Mouse (Mus musculus) liver, embryonic 15.5 days (tissue): ENCODE measurements at regions not wholly inside any gene's neighbourhood (a gene's known extent, or its start where the extent isn't known, plus 50 kb on each side); places are given as distances from the start of the nearest gene placed in this dataset.
"Not testable (repeated sequence)": the region's sequence is repeated elsewhere in the genome, so short reads cannot be mapped to it uniquely, and the experiment has no call there.

Experiments used
- ATAC-seq: fragments of 200-750 bp; cut with Nextera tagmentation; 2 replicates; pipeline ENCODE4 v1.8.0; 2017; ENCODE audit warnings: moderate number of reproducible peaks, mild to moderate bottlenecking, moderate library complexity; ENCODE audit not compliant: insufficient read depth
- H3K27ac ChIP-seq: fragments of 300-500 bp; sonication (generic); replicated peaks from 2 replicates; pipeline ENCODE4 v1.5.1; 2015; ENCODE audit warnings: mild to moderate bottlenecking, inconsistent platforms
- H3K27me3 ChIP-seq: fragments of 300-500 bp; sonication (generic); 2 replicates; pipeline ENCODE4 v1.6.1; 2015; ENCODE audit warnings: mild to moderate bottlenecking, inconsistent platforms
- H3K36me3 ChIP-seq: fragments of 300-500 bp; sonication (generic); replicated peaks from 2 replicates; pipeline ENCODE4 v1.6.1; 2015; ENCODE audit warnings: moderate library complexity, mild to moderate bottlenecking, inconsistent platforms
- H3K4me1 ChIP-seq: fragments of 300-500 bp; sonication (generic); replicated peaks from 2 replicates; pipeline ENCODE4 v1.6.1; 2015; ENCODE audit warnings: inconsistent platforms
- H3K4me2 ChIP-seq: fragments of 300-500 bp; sonication (generic); 2 replicates; pipeline ENCODE4 v1.6.1; 2015; ENCODE audit warnings: moderate library complexity, mild to moderate bottlenecking, inconsistent platforms
- H3K4me3 ChIP-seq: fragments of 300-500 bp; sonication (generic); replicated peaks from 2 replicates; pipeline ENCODE4 v1.5.1; 2015; ENCODE audit warnings: mild to moderate bottlenecking, inconsistent platforms
- H3K9ac ChIP-seq: fragments of 300-500 bp; sonication (generic); 2 replicates; pipeline ENCODE4 v1.6.1; 2015; ENCODE audit warnings: moderate library complexity, mild to moderate bottlenecking, inconsistent platforms
- H3K9me3 ChIP-seq: fragments of 300-500 bp; sonication (generic); replicated peaks from 2 replicates; pipeline ENCODE4 v1.6.1; 2016; ENCODE audit warnings: inconsistent platforms
- WGBS: fragments of 180-500 bp; shearing (Covaris S2); methylation state at CpG from one replicate; pipeline ENCODE4 v1.1.7; 2015; ENCODE audit warnings: mixed read lengths; ENCODE audit not compliant: insufficient replicate concordance; 5-methylcytosine and 5-hydroxymethylcytosine counted together

GRCm38 (mm10) chr4:55648376-55648775 is 116.1 kb upstream of the Klf4 start:
- no peaks in the 10 kb centered on the region for H3K4me1 ChIP-seq
- H3K9ac ChIP-seq = no peak overlapping the region
- 58% methylated on average over 7 of the region's 7 CpGs for WGBS
- H3K27me3 ChIP-seq = peaks cover 73% of the 10 kb centered on the region
- H3K27ac ChIP-seq = no peak overlapping the region
- no peak for ATAC-seq
- no peak overlapping the region for H3K4me2 ChIP-seq
- no peaks in the 10 kb centered on the region for H3K36me3 ChIP-seq
- H3K4me3 ChIP-seq = no peak overlapping the region
- H3K9me3 ChIP-seq = no peaks in the 10 kb centered on the region

DNA sequence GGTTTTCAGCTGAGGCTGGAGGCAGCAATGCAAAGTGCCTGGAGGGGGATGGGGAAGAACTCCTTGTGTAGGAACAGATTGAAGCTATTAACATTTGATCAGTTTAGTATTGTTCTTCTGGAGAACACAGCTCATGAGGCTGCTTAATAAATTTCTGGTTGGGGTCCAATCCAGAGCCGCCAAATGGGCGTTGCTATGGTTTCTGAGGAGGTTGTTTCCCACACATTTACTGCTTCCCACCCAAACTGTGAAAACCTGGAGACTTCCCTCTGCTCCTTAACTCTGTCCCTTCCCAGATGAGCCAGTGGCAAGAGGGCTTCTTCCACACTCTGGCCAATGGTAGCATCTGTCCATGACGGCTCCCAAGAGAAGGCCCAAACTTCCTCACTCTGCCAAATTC is 113.2 kb upstream of the Klf4 start:
- H3K9me3 ChIP-seq = no peaks in the 10 kb centered on the region
- H3K27me3 ChIP-seq = peaks cover 44% of the 10 kb centered on the region
- no peak for ATAC-seq
- no peak overlapping the region for H3K4me2 ChIP-seq
- H3K4me3 ChIP-seq = no peak overlapping the region
- H3K4me1 ChIP-seq = no peaks in the 10 kb centered on the region
- no peak overlapping the region for H3K27ac ChIP-seq
- no peaks in the 10 kb centered on the region for H3K36me3 ChIP-seq
- H3K9ac ChIP-seq = no peak overlapping the region
- 78% methylated on average over 3 of the region's 3 CpGs for WGBS

DNA sequence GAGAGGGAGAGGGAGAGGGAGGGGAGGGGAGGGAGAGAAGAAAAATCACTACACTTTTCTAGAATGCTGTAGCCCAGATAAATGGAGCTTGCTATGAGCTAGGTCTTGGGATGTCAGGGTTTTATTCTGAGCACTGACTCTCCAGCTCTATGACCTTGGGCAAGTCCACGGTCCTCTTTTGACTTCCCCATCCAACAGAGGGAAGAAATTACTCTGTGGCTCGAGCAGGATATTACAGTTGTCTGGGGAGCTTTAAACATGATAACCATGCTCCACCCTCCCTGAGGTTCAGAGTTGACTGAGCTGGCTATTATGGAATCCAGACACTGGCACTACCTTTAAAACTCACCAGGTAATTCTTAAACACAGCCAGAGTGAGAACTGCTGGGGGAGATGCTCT is 112.6 kb upstream of the Klf4 start:
- ATAC-seq = no peak
- Histone ChIP-seq H3K4me3 (no peak overlapping the region), H3K9ac (no peak overlapping the region), H3K27ac (no peak overlapping the region), H3K9me3 (no peaks in the 10 kb centered on the region), H3K4me1 (no peaks in the 10 kb centered on the region), H3K27me3 (peaks cover 39% of the 10 kb centered on the region), H3K36me3 (no peaks in the 10 kb centered on the region), H3K4me2 (no peak overlapping the region)
- 26% methylated on average over 2 of the region's 2 CpGs for WGBS

DNA sequence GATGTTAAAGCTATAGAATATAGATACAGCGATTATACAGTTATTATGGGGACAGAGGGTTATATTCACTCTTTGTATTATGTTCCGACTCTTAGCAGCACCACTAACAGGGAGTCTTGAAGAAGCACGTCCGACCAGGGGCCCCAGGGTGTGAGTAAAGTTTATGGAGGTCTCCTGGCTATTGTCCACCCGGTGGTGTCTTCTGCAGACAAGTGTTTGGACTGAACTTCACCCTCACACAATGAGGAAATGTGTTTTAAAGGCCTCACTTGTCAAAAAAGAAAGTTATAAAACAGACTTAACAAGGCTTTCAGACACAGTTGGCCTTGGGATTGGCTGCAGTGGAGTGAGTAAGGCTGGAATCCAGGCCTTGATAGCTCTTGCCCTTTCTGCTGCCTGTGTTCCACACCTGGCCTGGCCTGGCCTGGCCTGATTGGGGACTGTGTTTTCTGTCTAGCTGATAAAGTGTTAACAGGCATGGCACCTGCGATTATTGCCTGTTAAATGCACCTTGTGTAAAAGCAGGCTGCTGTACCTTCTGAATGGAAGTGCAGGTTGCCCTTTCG is 102.8 kb upstream of the Klf4 start:
- Histone ChIP-seq H3K36me3 (no peaks in the 10 kb centered on the region), H3K4me1 (no peaks in the 10 kb centered on the region), H3K27me3 (peaks cover 7% of the 10 kb centered on the region; the same call in 1 of the 2 replicates), H3K27ac (no peak overlapping the region), H3K9me3 (no peaks in the 10 kb centered on the region), H3K9ac (no peak overlapping the region), H3K4me2 (no peak overlapping the region), H3K4me3 (no peak overlapping the region)
- WGBS = 56% methylated on average over 7 of the region's 7 CpGs
- no peak for ATAC-seq

- no peak overlapping the region for H3K4me3 ChIP-seq
Observed at GRCm38 (mm10) chr4:55631157-55631556, 98.9 kb upstream of the Klf4 start.

GRCm38 (mm10) chr4:55630215-55630614 is 97.9 kb upstream of the Klf4 start:
- not testable (repeated sequence) for H3K27me3 ChIP-seq, H3K4me3 ChIP-seq, H3K4me2 ChIP-seq, H3K4me1 ChIP-seq, H3K9ac ChIP-seq, H3K36me3 ChIP-seq, H3K9me3 ChIP-seq, H3K27ac ChIP-seq, ATAC-seq
- WGBS = 55% methylated on average over 4 of the region's 4 CpGs

More at GRCm38 (mm10) chr4:55631157-55631556, 98.9 kb upstream of the Klf4 start:
- Histone ChIP-seq H3K4me2 (no peak overlapping the region), H3K9me3 (no peaks in the 10 kb centered on the region), H3K9ac (no peak overlapping the region), H3K27ac (no peak overlapping the region), H3K36me3 (no peaks in the 10 kb centered on the region), H3K27me3 (no peaks in the 10 kb centered on the region), H3K4me1 (no peaks in the 10 kb centered on the region)
- ATAC-seq = no peak
- 57% methylated on average over 1 of the region's 1 CpGs for WGBS

DNA sequence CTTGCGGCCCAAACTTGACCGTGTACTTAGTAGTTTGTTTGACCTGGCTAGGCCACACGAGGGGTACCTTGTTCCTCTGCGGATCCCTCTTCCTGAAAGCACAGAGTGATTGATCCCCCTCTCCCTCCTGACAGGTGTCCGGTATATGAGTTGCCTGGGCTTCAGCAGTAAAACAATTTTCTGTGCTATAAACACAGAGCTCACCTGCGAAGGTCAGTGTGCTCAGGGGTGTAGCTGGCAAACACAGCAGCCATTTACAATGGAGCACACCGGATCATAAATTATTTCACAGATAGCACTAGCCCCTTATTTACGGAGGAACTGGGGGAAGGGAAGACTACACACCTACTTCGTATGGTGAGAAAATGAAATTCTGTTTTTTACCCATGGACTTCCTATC is 92.5 kb upstream of the Klf4 start:
- Histone ChIP-seq H3K9ac (no peak overlapping the region), H3K4me2 (no peak overlapping the region), H3K4me1 (no peaks in the 10 kb centered on the region), H3K27me3 (no peaks in the 10 kb centered on the region), H3K9me3 (no peaks in the 10 kb centered on the region), H3K27ac (no peak overlapping the region), H3K36me3 (no peaks in the 10 kb centered on the region), H3K4me3 (no peak overlapping the region)
- 71% methylated on average over 9 of the region's 9 CpGs for WGBS
- ATAC-seq = no peak

GRCm38 (mm10) chr4:55623151-55623760 is 91.0 kb upstream of the Klf4 start:
- Histone ChIP-seq H3K27ac (no peak overlapping the region), H3K4me1 (no peaks in the 10 kb centered on the region), H3K9me3 (no peaks in the 10 kb centered on the region), H3K27me3 (no peaks in the 10 kb centered on the region), H3K4me3 (no peak overlapping the region), H3K4me2 (no peak overlapping the region), H3K36me3 (no peaks in the 10 kb centered on the region), H3K9ac (no peak overlapping the region)
- 19% methylated on average over 4 of the region's 4 CpGs for WGBS
- ATAC-seq = 0 out of 2 replicates have a peak, but pooled peaks have one; percentile 31

GRCm38 (mm10) chr4:55622651-55623050 is 90.4 kb upstream of the Klf4 start:
- no peaks in the 10 kb centered on the region for H3K36me3 ChIP-seq
- 46% methylated on average over 4 of the region's 4 CpGs for WGBS
- no peak overlapping the region for H3K9ac ChIP-seq
- no peak overlapping the region for H3K27ac ChIP-seq
- ATAC-seq = no peak
- H3K9me3 ChIP-seq = no peaks in the 10 kb centered on the region
- no peak overlapping the region for H3K4me3 ChIP-seq
- no peaks in the 10 kb centered on the region for H3K27me3 ChIP-seq
- no peak overlapping the region for H3K4me2 ChIP-seq
- no peaks in the 10 kb centered on the region for H3K4me1 ChIP-seq

DNA sequence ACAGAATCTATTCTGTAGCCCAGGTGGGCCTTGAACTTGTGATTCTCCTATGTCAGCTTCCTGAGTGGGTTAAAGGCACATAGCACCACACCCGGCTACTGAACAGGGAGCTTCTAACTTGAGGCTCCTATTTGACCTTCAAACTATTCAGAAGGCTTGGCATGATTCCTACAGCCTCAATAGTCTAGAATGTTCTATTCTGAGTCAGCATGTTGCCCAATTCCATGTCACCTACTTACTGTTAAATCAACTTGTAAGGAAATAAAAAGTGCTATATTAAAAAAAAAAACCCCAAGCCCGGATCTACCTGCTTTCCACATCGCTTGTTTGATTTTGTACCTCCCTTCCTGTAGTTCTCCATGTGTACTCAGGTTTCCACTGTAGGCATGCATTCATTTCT is 87.6 kb upstream of the Klf4 start:
- no peak overlapping the region for H3K9ac ChIP-seq
- no peaks in the 10 kb centered on the region for H3K27me3 ChIP-seq
- no peak overlapping the region for H3K4me3 ChIP-seq
- H3K27ac ChIP-seq = no peak overlapping the region
- H3K4me1 ChIP-seq = no peaks in the 10 kb centered on the region
- no peak for ATAC-seq
- WGBS = 49% methylated on average over 3 of the region's 3 CpGs
- H3K4me2 ChIP-seq = no peak overlapping the region
- no peaks in the 10 kb centered on the region for H3K9me3 ChIP-seq
- no peaks in the 10 kb centered on the region for H3K36me3 ChIP-seq

GRCm38 (mm10) chr4:55615808-55616207 is 83.5 kb upstream of the Klf4 start:
- no peaks in the 10 kb centered on the region for H3K4me1 ChIP-seq
- no peak overlapping the region for H3K9ac ChIP-seq
- no peaks in the 10 kb centered on the region for H3K36me3 ChIP-seq
- WGBS = 62% methylated on average over 6 of the region's 6 CpGs
- H3K4me3 ChIP-seq = no peak overlapping the region
- no peaks in the 10 kb centered on the region for H3K9me3 ChIP-seq
- ATAC-seq = no peak
- H3K27ac ChIP-seq = no peak overlapping the region
- H3K4me2 ChIP-seq = no peak overlapping the region
- peaks cover 4% of the 10 kb centered on the region; the same call in 1 of the 2 replicates for H3K27me3 ChIP-seq

GRCm38 (mm10) chr4:55613523-55613922 is 81.3 kb upstream of the Klf4 start:
- Histone ChIP-seq H3K9ac (no peak overlapping the region), H3K4me2 (no peak overlapping the region), H3K9me3 (no peaks in the 10 kb centered on the region), H3K36me3 (no peaks in the 10 kb centered on the region), H3K4me1 (no peaks in the 10 kb centered on the region), H3K27ac (no peak overlapping the region), H3K4me3 (no peak overlapping the region), H3K27me3 (peaks cover 4% of the 10 kb centered on the region; the same call in 1 of the 2 replicates)
- no peak for ATAC-seq
- 75% methylated on average over 3 of the region's 3 CpGs for WGBS
